Mouse (Mus musculus): ENCODE measurements around the gene Stx7.
"Not testable (repeated sequence)": the region's sequence is repeated elsewhere in the genome, so short reads cannot be mapped to it uniquely, and the experiment has no call there.

Gene Stx7

DNA sequence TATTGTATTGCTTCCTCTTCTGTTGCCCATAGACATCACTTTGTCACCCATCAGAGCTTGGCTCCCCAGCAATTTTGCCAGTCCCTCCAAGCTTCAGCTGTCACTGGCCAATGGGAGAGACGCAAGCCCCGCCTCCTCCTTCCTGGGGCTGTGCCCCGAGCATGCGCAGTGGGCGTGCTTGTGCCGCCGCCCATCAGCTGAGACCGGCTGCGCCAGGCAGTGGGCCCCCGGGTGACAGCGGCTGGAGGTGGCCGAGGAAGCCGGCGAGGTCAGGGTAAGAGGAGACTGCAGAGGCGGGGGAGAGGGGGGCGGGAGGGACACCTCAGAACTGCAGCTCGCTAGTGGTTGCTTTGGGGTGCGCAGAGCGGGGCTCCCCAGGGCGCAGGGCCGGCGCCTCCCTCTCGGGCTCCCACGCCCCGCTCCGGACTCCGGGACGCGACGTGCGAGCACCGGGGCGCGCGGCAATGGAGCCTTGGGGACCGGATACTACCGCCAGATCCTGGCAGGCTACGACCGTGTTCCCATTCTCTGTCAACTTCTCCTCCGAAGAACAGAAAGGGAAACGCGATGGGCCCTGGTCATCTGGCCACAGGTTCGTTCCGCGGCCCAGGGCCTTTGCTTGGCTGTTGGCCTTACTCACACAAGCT is at the start of gene Stx7:
Stx7 (plus strand) TSS at position 168 of the 647 bp plus-strand sequence.
- peak; percentile 94 for DNase-seq

DNA sequence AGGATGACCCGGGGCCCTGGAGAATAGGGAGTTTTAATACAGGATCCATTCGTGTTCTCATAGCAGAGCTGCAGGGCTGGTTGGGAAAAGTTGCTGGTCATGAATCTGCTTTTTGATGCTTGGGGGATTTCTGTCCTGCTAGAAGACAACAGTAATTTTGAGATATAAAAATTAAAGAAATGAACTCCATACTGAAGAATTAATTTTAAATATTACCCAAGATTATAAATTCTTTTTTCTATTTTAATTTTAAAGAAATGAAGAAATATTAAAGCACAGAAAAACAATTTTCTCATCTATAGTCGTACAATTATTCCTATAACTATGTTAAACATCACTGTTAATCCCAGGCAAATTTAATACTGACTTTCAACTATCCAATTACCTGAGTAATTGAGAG is 47.3 kb upstream of the Stx7 start, which contains the start of gene Taar8c:
Taar8c (minus strand) TSS at position 101 of the 400 bp plus-strand sequence.
- not testable (repeated sequence) for DNase-seq

DNA sequence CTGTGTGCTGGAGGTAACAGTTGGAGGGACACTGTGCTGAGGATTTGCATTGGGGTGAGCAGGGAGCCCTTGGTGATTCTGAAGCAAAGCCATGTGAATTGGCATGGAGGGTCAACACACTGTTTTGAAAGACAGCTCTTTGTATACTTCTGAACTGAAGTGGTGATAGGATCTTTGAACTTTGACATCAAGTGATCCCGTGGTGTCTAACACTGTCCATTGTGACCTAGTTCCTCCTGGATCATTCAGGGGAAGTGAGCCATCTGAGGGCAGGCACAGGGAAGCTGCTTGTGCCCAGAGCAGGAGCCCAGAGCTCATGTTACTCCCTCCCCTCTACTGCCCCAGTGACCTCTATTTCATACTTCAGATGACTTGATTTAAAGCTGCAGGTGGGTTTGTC is 45.8 kb upstream of the Stx7 start:
- not testable (repeated sequence) for DNase-seq

DNA sequence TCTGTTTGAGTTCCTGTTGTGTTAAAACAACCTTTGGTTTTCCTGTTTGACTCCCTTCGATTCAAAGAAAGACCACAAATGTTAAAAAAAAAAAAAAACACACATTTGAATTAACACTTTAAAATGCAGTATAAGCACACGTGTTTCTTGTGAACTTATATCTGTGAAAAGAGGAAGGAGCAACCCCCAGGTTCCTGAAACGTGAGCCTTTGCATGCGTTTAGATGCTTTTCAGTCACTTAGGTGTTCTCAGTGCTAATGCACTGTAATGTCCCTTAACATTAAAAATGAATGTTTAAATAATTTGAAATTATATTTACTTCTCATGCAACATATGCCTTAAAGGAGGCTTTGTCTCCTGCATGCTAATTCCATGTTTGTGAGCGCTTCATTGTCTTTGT is 41.4 kb upstream of the Stx7 start:
- no peak for DNase-seq

DNA sequence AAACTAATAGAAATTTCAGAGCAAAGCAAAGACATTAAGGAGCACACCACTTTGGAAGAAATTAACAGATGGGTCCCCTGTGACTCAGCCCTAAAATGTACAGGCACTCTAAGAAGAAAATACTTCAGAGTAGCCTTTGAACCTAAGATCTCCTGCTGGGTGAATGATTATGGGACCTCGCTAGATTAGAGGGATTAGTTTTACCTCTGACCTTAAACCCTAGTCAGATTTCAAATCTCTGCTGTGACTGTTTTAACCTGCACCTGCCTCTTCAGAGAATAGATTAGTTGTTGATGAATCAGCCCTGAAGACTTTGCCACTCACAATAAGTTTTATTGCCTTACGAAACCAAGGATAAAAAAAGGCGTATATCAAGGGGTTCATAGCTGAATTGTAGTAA is 40.9 kb upstream of the Stx7 start:
- DNase-seq: no peak

DNA sequence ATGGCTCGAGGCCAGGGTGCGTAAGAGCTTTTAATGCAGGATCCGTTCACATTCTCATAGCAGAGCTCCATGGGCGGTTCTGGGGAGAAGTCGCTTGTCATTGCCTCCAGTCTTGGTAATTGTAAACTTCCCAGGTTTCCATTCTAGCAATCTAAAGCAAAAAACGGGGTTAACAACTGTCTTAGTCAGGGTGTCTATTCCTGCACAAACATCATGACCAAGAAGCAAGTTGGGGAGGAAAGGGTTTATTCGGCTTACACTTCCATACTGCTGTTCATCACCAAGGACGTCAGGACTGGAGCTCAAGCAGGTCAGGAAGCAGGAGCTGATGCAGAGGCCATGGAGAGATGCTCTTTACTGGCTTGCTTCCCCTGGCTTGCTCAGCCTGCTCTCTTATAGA is 39.7 kb upstream of the Stx7 start, which contains the start of gene Taar9:
Taar9 (minus strand) TSS at position 101 of the 400 bp plus-strand sequence.
- DNase-seq: not testable (repeated sequence)

DNA sequence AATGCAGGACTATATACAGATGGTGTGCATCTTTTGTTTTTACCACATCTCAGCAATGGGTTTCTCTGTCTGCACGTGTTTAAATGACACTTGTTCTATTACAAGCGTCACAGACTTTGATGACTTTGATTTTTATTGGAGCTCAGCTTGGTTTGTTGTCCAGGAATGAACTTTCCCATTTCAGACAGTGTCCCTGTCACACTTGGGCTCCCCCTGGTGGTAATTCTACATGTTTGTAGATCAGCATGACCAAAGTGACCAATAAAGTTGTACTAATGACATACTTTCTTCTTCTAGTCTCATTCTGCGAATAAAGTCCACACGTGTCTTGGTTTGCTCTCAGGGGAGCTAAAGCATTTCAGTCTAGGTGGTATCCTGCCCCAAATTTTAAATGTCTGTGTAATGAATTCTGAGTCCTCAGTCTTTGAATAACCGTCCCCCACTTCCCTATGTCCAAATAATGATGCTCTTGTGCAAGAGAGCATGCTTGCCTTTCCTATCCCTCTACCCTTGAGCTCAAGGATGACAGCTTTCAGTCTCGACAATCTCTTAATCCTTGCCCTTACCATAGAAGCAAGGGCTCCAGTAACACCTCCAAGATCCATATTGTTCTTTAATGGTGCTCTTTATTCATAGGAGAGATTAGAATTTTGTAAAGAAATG is 37.9 kb upstream of the Stx7 start:
- peak; percentile 72 for DNase-seq

DNA sequence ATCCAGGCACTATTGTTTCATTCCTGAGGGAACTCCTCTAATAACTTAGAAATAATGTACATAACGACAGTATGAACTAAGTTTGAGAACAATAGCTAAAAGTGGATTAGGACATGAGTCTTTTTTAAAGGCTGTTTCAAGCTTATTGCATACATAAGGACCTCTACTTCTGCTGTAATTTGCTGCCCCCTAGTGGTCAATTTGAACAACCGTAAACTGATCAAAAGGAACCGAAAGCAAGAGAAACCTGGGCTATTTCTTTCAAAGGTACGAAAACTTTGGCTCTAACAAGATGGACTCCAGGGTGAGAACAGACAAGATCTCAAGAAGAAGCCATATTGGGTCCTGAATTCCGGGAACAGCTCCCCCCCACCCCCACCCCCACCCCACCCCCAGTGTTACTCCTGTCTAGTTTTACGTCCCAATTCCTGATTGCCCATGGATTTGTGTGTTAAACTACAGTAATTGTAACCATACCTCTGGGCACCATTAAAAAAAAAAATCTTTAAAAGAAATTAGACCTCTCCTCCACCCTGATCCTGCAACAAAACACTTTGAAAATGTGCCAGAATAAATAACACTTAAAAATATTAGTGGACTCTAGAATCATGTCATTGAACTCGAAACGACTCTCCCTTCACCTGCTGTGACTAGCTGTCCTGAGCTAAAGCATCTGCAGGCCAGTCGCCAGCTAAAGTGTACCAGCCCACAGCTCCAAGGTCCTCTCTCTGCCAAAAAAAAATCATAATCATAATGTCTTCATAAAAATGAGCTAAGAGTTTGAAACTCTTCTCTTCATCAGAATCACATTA is 17.4 kb upstream of the Stx7 start:
- peak; percentile 78 for DNase-seq

DNA sequence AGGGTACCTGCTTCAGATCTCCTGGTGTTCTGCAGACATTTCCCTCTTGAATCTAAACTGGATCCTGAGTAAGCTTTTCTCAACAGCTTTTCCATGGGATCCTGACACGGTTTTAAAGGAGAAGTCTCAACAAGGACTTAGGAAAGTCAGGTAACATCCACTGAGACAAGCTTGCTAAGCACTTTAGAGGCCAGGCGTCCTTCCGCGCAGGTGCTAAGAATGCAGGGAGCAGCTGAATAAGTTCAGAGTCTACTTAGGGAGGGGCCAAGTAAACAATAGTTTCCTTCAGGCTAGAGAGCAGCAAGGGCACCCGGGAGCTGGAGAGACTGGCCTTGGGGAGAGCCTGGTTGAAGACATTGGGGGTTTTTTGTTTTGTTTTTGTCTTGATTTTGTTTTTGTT is 16.8 kb upstream of the Stx7 start:
- DNase-seq: peak; percentile 44

DNA sequence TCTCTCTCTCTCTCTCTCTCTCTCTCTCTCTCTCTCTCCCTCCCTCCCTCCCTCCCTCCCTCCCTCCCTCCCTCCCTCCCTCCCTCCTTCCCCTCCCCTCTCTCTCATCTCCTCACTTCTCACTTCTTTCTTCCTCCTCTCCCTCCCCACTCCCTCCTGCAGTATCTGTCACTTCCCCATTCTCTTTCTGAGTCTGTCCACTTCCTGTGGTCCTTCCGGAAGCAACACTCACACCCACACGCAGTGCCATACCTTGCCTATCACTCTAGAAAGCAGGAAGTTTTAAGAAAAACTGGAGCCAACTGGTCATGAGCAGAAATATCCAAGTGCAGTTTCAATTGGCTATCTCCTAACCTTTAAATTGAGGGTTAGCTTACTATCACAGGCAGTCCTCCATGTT is 16.0 kb upstream of the Stx7 start:
- no peak for DNase-seq

DNA sequence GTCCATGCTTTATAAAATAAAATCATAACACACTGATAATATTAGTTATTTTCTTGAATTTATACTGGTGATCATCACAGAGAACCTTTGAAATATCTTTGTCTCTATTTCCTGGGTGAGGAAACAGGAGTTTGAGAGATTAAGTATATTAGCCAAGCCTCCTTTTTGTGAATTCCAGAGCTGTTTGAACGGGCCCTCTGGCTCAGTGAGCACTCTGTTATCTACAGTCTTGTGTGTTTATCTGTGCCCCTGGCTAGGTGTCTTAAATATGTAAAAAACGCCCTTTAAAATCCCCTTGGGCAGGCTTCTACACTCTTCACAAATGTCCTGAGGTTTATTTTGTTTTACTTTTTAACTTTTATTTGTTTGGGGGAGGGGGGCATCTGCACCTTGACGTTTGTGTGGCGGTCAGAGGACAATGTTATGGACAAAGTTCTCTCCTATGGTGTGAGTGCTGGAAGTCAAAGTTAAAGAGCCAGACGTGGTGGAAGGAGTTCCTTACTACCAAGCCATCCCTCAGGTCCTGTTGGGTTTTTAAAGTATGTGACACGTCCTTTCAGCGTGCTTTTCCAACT is 14.9 kb upstream of the Stx7 start:
- no peak for DNase-seq

DNA sequence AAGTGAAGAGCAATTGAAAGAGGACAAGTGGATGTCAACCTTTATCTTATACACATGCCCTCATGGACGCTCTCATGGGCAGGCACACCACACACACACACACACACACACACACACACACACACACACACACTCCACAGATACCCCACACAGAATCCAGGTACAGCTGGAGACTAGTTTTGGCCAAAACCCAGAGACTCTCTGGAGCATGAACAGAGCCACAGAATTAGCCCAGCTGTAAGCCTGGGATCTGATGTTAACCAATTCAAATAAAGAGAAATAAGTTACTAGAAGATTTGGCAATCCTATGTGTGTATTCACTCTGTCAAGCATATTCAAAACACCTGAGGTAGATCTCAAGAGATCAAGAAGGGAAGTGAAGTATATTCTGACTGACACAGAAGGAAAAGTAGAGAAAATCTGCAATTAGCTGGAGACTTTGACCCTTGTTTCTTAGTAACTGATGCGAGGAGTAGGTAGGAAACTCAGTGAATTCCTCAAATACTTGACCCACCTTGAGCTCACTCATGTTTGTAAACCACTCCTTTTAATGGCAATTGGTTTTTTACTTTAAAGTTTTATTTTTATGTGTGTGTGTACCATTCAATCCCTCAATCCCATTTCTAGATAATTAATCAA is 10.4 kb upstream of the Stx7 start:
- no peak for DNase-seq

DNA sequence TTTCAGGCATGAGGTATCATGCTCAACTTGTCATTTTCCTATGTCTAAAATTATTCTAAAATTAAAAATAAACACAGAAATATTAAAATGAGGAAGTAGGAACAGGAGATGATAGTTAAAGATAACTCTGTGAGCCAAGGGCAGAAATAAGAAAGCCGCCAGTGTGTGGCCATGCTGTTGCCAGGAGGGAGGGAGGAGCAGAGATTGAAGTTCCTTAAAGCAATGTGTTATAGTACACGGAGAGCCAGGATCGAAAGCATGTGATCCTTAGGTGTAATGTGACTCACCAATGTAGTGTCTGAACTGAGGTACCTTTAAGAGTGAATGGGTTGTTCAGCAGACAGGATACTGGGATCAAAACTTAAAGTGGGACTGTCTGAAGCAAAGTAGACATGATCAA is 6.4 kb upstream of the Stx7 start:
- DNase-seq: no peak

DNA sequence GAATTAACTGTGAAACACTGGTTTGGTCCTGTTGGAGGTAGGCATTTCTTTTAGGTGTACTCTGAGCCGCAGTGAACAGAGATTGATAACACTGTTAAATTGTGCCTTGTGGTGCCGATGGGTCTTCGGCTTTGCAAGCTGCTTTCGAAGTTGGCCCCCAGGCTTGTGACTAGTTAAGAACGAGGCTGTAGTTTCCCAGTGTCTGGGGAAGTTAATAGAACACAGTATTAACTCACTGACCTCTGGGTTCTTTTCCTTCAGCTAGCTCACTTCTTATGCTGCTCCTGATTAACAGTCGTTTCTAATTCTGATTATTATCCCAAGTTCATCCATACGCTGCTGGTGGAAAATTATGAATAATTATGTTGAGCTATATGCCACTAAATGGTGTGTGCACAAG is 984 bp downstream of the Stx7 start:
- DNase-seq: no peak

DNA sequence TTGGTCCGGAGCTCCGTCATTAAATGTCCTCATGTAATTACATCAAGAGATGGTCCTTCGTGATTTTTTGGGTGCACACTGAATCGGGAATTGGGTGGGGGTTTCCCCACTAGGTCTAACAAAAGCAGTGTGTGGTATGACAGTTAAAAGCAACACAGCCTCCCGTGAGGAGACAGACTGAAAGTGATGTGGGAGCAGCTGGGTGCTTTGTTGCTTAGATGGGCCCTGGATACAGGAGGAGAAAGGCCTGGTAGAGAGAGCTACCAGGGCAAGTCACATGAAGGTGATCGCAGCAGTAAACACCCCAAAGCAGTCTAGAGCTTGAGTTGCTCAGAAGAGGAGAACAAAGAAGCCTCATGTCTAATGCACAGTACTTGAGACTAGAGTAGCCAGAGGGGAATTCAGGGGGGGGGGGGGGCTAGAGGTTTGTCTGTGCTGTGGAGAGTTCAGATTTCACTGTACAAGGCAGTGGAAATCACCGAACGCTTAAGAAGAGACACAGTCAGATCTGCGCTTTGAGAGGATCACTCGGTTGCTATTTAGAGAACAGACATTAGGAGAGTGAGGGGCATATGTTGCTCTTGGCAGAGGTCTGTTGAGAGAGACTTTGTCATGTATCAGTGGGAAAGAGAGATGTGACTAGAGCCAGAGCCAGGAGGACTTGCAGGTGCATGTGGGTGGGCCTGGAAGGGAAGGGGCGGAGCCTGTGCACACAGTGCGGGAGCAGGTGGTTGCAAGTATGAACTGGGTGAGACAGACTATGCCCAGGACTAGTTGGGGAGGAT is 9.6 kb downstream of the Stx7 start:
- DNase-seq: no peak

DNA sequence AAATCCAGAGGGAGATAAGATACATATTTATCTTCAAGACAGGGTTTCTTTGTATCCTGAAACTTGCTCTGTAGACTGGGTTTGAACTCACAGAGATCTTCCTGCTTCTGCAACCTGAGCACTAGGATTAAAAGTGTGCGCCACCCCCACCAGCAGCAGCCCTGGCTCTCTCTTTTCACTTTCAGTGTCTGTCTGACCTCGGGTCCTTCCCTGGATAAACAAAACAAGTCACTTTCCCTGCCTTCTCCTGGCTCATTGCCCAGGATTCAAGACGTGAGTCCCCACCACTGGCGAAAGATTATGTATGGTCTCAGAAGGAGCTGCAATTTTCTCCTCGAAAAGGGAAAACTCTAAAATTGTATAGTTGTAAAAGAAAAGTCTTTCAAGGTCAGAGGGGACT is 10.5 kb downstream of the Stx7 start:
- no peak for DNase-seq

DNA sequence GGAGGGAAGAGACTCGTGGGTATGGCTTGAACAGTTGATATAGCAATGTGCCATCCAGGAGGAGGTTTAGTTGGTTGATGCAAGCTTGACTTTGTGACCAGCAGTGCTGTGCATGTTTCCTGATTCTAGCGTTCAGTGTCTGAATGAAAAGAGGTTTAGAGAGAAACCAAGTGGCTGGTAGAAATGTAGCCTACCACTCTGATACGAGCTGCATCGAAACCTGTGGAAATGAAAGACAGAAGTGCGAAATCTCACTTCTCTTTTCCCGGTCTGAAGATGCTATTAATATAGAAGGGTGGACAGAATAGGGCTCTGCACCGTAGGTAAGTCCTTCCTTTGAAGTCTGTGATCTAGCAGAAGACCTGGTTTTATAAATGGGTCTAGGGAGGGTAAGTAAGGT is 11.2 kb downstream of the Stx7 start:
- no peak for DNase-seq

DNA sequence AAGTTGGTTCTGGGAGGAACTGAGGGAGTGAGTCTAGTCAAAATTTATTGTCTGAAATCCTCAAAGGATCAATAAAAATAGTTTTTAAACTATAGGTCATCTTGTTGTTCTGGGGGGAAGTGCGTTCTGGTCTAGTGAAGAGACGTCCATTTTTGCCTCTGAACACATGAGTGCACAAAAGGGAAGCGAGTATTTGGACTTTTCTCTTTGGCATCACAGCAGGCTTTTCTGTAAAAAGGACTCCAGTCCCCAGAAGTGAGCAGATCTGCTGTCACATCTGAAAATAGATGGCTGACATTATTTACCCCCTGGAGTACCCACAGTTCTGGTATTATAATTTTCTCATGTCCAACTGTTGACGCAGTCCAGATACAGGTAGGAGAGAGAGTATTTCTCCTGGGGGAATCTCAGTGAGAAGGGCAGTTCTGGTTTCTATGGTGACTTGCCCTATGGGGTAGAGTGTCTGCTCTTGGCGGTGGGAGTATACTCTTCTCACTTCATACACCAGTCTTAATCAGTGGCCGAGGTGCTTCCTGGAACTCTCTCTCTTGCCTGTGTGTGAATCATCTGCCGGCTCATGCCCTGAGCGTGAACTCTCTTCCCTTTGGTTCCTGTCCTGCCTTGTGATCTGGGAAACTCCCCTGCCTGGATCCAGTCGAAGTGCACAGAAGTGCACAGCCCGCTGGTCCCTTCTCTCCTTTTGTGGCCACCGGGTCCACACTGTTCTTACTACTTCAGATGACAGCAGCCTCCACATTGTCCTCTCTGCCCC is 15.2 kb downstream of the Stx7 start:
- DNase-seq: peak; percentile 32

DNA sequence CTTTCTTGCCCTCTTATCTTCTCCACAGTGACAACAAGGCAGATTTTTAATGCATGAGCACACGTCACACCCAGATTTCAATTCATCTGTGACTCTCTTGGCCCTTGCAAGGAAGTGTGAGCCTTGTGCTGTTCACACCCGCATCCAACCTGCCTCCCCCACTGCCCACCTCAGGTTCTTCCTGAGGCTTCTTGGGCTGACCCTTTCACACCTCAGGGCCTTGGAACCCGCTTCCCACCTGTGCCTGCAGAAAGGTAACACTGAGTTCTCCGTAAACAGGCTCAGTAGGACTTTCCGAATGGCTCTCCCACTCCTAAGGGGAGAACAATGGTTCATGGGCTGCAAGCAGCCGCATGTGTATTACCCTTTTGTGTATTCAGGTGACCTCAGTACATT is 15.8 kb downstream of the Stx7 start:
- DNase-seq: no peak

DNA sequence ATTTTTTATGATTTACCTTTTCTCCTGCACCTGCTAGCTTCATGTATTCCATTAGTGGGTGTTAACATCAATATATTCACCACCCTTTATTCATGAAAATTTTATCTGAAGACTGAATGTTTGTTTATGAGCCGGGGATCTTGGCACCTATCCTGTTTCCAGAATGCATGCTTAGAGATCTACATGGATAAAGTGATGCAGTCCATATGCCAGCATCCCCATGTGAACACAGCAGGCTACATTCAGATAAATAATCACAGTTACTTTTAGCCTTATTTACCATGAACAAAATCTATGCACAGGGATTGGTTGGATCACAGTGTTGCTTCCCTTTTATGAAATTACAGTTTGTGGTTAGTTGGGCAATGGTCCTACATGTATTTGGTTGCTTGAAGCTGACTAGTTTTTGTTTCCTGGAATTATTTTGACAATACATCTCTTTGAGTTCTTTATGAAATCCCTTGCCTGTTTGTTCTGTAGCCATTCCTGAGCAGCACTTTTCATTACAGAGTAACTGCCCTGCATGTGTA is 16.5 kb downstream of the Stx7 start:
- no peak for DNase-seq

DNA sequence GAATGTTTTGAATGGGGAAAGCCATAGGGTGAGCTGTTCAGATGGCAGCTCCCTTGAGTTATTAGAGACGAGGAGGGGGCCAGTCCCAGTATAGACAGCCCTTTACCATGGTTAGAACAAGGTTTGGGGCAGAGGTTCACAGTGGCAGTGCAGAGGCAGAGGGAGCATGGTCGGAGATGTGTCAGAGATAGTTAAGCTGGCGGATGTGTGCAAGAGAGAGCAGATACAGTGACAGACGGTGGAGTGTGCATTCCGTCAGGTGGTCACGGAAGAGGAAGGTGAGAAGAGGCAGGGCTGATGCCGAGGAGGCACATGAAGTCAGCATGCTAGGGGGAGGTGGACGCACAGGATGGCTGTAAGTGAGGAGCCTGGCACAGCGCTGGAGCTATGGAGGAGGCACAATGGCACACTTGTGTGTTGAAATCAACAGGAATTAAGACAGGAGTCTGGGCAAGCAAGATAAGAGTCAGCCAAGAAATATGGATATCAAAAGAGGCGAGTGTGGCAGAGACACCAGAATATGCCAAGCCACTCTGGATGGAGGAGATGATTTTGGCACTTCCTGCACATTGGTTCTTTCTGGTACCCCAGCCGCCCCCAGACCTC is 19.0 kb downstream of the Stx7 start:
- DNase-seq: peak; percentile 13

Data from lung, postnatal 14 days (tissue).